Mouse (Mus musculus) embryonic facial prominence, embryonic 12.5 days (tissue): ENCODE measurements around the gene Cntnap5a. TPM values are rescaled to one million over a fixed set of nuclear protein-coding genes. Genes with fewer than 3 reads are reported as not detected.

Experiments
- ATAC-seq: fragments of 200-750 bp; cut with Nextera tagmentation; 2 replicates; pipeline ENCODE4 v1.8.0; 2017; ENCODE audit not compliant: insufficient number of reproducible peaks, insufficient read depth, low FRiP score, low TSS enrichment
- H3K27ac ChIP-seq: fragments of 300-500 bp; sonication (generic); 2 replicates; pipeline ENCODE4 v1.5.1; 2016; ENCODE audit warnings: mild to moderate bottlenecking
- H3K27me3 ChIP-seq: fragments of 300-500 bp; sonication (generic); 2 replicates; pipeline ENCODE4 v1.6.1; 2016; ENCODE audit warnings: mild to moderate bottlenecking, moderate library complexity
- H3K36me3 ChIP-seq: fragments of 300-500 bp; sonication (generic); 2 replicates; pipeline ENCODE4 v1.6.1; 2016; ENCODE audit warnings: mild to moderate bottlenecking
- H3K4me1 ChIP-seq: fragments of 300-500 bp; sonication (generic); 2 replicates; pipeline ENCODE4 v1.6.1; 2016
- H3K4me2 ChIP-seq: fragments of 300-500 bp; sonication (generic); replicated peaks from 2 replicates; pipeline ENCODE4 v1.6.1; 2016; ENCODE audit warnings: mild to moderate bottlenecking, moderate library complexity
- H3K4me3 ChIP-seq: fragments of 300-500 bp; sonication (generic); 2 replicates; pipeline ENCODE4 v1.5.1; 2016; ENCODE audit warnings: mild to moderate bottlenecking
- H3K9ac ChIP-seq: fragments of 300-500 bp; sonication (generic); 2 replicates; pipeline ENCODE4 v1.6.1; 2016; ENCODE audit warnings: mild to moderate bottlenecking, moderate library complexity
- H3K9me3 ChIP-seq: fragments of 300-500 bp; sonication (generic); 2 replicates; pipeline ENCODE4 v1.6.1; 2016; ENCODE audit warnings: mild to moderate bottlenecking, moderate library complexity
- WGBS: fragments of 180-500 bp; shearing (Covaris S2); methylation state at CpG from one replicate; pipeline ENCODE4 v1.1.7; 2016; 5-methylcytosine and 5-hydroxymethylcytosine counted together
- polyA plus RNA-seq: library from polyadenylated mRNA; unstranded; fragments of >200 nt; fragmentation: Nextera tagmentation; extraction: Ambion mirVana; gene quantifications from 2 replicates; pipeline ENCODE4 v1.2.1, GENCODE M21; 2016

Gene Cntnap5a
- polyA plus RNA-seq, 1 experiment from 2014 or later: 0.04 TPM

DNA sequence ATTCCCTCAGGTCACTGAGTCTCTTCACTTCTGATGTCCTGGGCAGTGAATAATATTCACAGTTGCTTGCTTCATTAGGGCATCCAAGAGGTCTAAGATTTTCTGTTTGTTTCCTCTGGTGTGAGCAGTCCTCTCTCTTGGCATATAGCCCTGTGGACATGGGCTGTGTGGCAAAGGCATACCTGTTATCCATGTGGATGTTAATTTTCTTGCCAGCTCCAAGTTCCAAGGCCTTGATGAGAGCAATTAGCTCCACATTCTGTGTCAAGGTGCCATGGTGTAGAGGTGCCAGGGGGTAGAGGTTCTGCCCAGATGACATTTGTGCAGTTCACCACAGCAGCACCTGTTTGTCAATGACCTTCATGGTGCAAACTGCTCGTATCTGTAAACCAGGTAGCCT lies 689.0 kb downstream of the Cntnap5a start:
- H3K36me3 ChIP-seq: no peaks in the 10 kb centered on the region
- H3K27ac ChIP-seq: no peak overlapping the region
- no peak overlapping the region for H3K9ac ChIP-seq
- no peak overlapping the region for H3K4me2 ChIP-seq
- no peak overlapping the region for H3K4me3 ChIP-seq
- no peaks in the 10 kb centered on the region for H3K4me1 ChIP-seq
- H3K9me3 ChIP-seq: no peaks in the 10 kb centered on the region
- WGBS: 81% methylated on average over 1 of the region's 1 CpGs
- ATAC-seq: no peak
- H3K27me3 ChIP-seq: no peaks in the 10 kb centered on the region

DNA sequence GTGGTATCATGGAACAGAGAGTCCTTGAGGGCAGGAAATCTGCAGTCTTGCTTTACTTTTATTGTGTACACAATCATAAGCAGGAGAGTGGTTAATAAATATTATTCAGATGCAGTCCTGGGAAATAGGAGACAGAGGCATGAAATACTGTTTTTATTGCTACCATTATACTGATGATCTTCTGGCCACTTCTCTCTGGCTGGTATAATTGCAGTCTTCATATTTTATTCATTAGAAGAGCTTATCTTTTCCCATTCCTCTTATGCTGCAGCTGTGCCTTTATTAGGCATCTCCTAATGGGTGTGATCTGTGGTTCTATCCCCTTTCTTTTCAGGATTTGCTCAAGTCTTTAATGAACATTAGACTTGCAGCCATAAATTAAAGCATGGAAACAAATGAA lies 707.8 kb downstream of the Cntnap5a start:
- H3K4me2 ChIP-seq: no peak overlapping the region
- no peak overlapping the region for H3K9ac ChIP-seq
- H3K27ac ChIP-seq: no peak overlapping the region
- no peaks in the 10 kb centered on the region for H3K36me3 ChIP-seq
- H3K4me3 ChIP-seq: no peak overlapping the region
- no peaks in the 10 kb centered on the region for H3K27me3 ChIP-seq
- ATAC-seq: no peak
- no peaks in the 10 kb centered on the region for H3K9me3 ChIP-seq
- no peaks in the 10 kb centered on the region for H3K4me1 ChIP-seq

DNA sequence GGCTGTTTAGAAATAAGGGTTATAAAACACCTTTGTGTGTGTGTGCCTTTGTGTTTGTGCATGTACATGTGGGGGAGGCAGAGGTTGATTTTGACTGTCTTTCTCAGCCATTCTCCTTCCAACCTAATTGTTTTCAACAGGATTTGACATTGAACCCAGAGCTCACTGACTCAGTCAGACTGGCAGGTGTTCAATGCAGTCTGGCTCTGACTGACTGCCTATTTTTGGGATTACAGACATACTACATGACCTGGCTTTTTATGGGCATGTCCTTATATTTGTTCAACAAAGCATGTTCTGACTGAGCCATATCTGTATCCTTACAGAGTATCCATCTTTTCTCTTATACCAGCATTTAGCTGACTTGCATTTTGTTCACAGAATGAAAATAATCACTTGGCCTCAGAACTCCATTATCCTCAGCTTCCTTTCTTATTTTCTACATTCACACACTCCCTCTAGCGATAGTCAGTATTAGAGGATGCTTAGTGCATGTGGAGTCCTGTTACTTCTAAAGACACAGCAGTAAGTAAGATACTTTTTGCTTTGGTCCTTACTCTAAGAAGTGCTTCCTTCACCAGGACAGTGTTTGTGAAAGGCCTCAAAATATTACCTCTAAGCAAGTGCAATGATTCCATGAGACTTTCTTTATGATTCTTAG lies 717.6 kb downstream of the Cntnap5a start:
- no peaks in the 10 kb centered on the region for H3K4me1 ChIP-seq
- H3K4me3 ChIP-seq: no peak overlapping the region
- no peak for ATAC-seq
- H3K4me2 ChIP-seq: no peak overlapping the region
- H3K9me3 ChIP-seq: no peaks in the 10 kb centered on the region
- no peak overlapping the region for H3K27ac ChIP-seq
- H3K9ac ChIP-seq: no peak overlapping the region
- no peaks in the 10 kb centered on the region for H3K36me3 ChIP-seq
- no peaks in the 10 kb centered on the region for H3K27me3 ChIP-seq
- WGBS: 47% methylated on average over 1 of the region's 1 CpGs

DNA sequence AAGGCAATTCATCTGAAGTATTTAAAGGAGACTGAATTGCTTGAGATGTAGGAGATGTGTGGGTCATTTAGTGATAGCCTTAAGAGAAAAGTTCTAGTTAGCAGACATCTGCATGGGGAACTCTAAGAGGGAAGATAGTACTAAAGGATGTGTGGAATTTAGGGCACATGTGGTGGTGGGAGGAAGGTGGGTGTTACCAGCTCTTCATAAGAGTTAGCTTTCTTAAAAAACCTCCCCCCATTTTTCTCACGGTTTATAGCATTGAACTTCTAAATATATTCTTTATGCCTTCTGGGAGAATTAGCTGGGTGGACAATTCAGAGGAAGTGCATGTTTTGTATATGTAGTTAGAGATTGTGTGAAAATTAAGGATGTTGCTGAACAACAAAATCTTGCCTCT lies 725.3 kb downstream of the Cntnap5a start:
- Histone ChIP-seq H3K9me3 (no peaks in the 10 kb centered on the region), H3K36me3 (no peaks in the 10 kb centered on the region), H3K4me2 (no peak overlapping the region), H3K9ac (no peak overlapping the region), H3K4me3 (no peak overlapping the region), H3K27me3 (no peaks in the 10 kb centered on the region), H3K4me1 (no peaks in the 10 kb centered on the region), H3K27ac (no peak overlapping the region)
- no peak for ATAC-seq
- WGBS: 83% methylated on average over 1 of the region's 1 CpGs

DNA sequence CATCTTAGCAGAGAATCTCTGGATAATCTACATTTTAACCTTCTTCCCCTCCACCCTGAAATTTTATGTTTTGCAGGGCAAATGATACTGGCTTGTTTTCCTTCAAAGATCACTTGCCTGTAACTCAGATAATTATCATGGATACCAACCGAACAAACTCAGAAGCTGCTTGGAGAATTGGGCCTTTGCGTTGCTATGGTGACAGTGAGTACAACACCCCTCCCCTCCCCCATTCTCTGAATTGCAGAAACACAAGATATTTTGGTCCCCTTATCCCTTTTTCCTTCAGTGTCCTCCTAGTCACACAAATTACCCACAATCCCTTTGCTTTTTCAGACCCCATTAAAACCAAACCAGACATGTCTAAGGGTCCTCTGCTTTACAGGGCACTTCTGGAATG lies 743.8 kb downstream of the Cntnap5a start:
- no peaks in the 10 kb centered on the region for H3K36me3 ChIP-seq
- no peak for ATAC-seq
- H3K9ac ChIP-seq: no peak overlapping the region
- H3K27me3 ChIP-seq: no peaks in the 10 kb centered on the region
- H3K9me3 ChIP-seq: no peaks in the 10 kb centered on the region
- no peak overlapping the region for H3K4me3 ChIP-seq
- H3K4me2 ChIP-seq: no peak overlapping the region
- no peak overlapping the region for H3K27ac ChIP-seq
- WGBS: 52% methylated on average over 2 of the region's 2 CpGs
- H3K4me1 ChIP-seq: no peaks in the 10 kb centered on the region

DNA sequence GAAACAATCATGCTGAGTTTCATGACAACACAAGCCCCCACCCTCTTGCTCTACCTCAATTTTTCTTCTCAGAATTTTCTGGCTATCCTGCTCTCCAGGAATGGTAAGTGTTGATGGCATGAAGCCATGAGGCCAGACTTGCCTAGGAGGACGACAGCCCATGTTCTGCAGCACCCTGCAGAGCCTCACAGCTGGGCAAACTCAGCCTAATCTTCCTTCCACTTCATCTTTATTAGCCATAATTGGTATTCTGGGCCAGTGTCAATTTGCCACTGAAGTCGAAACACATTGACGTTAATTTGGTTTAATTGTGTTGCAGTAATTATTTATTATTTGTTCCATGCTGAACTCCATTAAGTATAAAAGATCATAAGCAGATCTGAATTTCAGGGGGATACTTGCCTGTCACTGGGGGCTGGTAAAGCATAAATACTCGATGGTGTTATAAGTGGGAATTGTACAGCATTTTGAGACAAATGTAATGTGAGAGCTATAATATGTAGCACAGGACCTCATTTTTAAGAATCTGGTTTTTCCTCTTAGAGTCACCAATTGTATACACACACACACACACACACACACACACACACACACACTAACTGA lies 770.7 kb downstream of the Cntnap5a start:
- H3K4me2 ChIP-seq: no peak overlapping the region

DNA sequence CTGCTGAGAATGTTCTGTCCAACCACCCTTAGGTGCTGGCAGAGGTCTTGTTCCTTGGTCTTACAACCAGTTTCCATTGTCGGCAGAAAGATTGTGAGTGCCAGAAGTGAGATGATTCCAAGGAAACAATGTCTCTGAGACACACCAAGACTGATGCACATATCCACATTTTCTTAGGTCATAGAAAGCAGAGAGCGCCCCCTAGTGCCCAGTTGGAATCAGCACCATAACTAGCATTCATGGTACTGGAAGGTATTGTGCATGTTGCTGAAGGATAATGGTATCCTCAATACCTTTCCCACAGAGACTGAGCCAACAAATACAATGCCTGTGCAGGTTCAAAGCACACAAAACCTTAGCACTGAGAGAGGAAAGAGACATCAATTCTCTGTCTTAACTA lies 793.1 kb downstream of the Cntnap5a start:
- no peak overlapping the region for H3K4me2 ChIP-seq
- no peaks in the 10 kb centered on the region for H3K4me1 ChIP-seq
- no peak overlapping the region for H3K9ac ChIP-seq
- no peak for ATAC-seq
- WGBS: 27% methylated on average over 2 of the region's 2 CpGs
- H3K27me3 ChIP-seq: no peaks in the 10 kb centered on the region
- H3K36me3 ChIP-seq: no peaks in the 10 kb centered on the region
- H3K4me3 ChIP-seq: no peak overlapping the region
- no peaks in the 10 kb centered on the region for H3K9me3 ChIP-seq
- no peak overlapping the region for H3K27ac ChIP-seq

More for the DNA sequence above, 770.7 kb downstream of the Cntnap5a start:
- Histone ChIP-seq H3K4me1 (no peaks in the 10 kb centered on the region), H3K27ac (no peak overlapping the region), H3K36me3 (no peaks in the 10 kb centered on the region), H3K4me3 (no peak overlapping the region), H3K27me3 (no peaks in the 10 kb centered on the region), H3K9ac (no peak overlapping the region), H3K9me3 (no peaks in the 10 kb centered on the region)
- WGBS: 56% methylated on average over 4 of the region's 4 CpGs
- ATAC-seq: no peak

DNA sequence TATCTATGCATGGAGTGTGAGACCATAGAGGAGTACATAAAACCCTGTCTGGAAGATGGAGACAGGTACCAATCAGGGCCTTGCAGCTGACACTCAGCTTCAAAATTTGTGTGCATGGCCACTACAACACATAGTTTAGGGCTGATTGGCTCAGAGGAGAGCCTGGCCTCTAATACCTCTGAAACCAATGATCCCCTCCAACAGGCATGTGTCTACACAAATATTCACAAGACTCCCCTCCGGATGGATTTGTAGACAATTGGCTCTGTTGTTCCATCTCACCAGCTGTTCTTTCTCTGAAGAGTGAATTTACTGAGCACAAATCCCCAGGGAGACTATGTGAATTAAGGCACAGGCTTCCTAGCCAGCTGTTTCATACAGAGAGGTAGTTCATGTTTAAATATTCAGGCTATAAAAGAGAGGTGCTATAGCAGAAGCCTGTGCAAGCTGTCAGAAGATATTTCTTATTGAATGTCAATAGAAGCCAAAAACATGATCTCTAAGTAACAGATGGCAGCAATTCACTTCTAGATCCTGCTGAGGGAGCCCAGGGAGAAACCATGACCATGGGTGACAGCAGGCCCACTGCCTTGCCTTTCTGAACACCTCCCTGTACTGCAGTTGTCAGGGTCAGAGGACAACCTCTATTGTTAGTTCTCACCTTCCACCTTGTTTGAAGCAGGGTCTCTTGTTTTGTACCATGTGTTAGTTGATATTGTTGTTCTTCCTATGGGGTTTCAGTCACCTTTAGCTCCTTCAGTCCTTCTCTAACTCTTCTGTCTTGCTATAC lies 804.4 kb downstream of the Cntnap5a start:
- no peaks in the 10 kb centered on the region for H3K9me3 ChIP-seq
- 54% methylated on average over 1 of the region's 1 CpGs for WGBS
- no peaks in the 10 kb centered on the region for H3K36me3 ChIP-seq
- H3K9ac ChIP-seq: no peak overlapping the region
- no peaks in the 10 kb centered on the region for H3K4me1 ChIP-seq
- H3K4me3 ChIP-seq: no peak overlapping the region
- 0 out of 2 replicates have a peak, but pooled peaks have one; percentile 28 for ATAC-seq
- no peaks in the 10 kb centered on the region for H3K27me3 ChIP-seq
- H3K4me2 ChIP-seq: no peak overlapping the region
- no peak overlapping the region for H3K27ac ChIP-seq

DNA sequence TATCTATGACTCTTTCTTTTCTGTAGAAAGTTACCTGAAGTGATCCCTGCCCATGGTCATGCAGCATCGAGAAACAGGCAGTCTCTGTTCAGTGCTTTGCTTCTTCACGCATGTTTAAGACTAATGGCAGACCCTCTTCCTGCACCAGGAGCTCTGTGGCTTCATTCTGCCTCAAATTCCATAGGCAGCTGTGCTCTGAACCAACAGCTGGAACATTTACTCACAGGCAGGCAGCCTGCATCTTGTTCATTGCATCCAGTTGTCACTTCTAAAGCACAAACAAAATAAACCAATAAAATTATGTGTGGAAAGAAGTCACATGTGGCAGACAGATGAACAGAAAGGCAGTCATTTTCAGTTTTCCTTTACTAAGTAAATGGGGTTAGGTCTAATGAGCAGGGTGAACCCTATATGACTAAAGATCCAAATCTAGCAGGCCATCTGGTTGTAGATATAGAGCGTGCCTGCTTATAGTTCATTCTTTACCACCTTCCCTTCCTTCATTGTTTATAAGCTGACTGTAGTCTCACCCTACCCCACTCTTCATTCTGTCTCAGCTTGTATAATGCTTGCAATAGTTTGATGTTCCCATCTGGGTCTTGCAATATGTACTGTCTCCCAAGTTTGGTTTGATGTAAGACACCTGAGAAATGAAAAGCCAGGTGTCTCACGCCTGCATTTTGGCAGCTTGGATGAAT lies 893.6 kb downstream of the Cntnap5a start:
- 69% methylated on average over 4 of the region's 4 CpGs for WGBS

DNA sequence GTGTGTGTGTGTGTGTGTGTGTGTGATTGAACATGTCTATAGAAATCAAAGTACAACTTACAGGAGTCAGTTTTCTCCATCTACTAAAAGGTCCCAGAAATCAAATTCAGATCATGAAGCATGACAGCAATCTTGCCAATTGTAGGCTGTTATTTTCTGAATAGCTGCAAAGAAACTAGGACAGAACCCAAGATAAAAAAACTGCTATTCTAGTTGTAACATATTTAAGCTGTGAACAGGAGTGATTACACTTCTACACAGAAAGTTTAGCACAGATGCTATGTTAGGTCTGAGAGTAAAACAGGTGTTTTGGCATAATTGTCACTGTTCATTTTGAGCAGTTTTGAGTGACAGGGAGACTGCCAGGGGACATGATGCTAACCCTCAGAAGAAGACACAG lies 931.7 kb downstream of the Cntnap5a start:
- H3K36me3 ChIP-seq: no peaks in the 10 kb centered on the region
- no peak overlapping the region for H3K4me3 ChIP-seq
- no peaks in the 10 kb centered on the region for H3K9me3 ChIP-seq
- ATAC-seq: no peak
- no peaks in the 10 kb centered on the region for H3K4me1 ChIP-seq
- no peaks in the 10 kb centered on the region for H3K27me3 ChIP-seq
- H3K27ac ChIP-seq: no peak overlapping the region
- no peak overlapping the region for H3K4me2 ChIP-seq
- no peak overlapping the region for H3K9ac ChIP-seq

More for the DNA sequence above, 893.6 kb downstream of the Cntnap5a start:
- Histone ChIP-seq H3K27me3 (no peaks in the 10 kb centered on the region), H3K4me3 (no peak overlapping the region), H3K9me3 (no peaks in the 10 kb centered on the region), H3K36me3 (no peaks in the 10 kb centered on the region), H3K9ac (no peak overlapping the region), H3K27ac (no peak overlapping the region), H3K4me1 (no peaks in the 10 kb centered on the region), H3K4me2 (no peak overlapping the region)
- no peak for ATAC-seq
